Mouse (Mus musculus) heart, adult 8-10 months (tissue): ENCODE measurements at regions not wholly inside any gene's neighbourhood (a gene's known extent, or its start where the extent isn't known, plus 50 kb on each side); places are given as distances from the start of the nearest gene placed in this dataset.

ENCODE experiments used
- DNase-seq: peaks from one replicate; pipeline ENCODE4 v3.0.0; 2022; ENCODE audit warnings: low spot score

GRCm38 (mm10) chr12:49732351-49732750 is 347.4 kb downstream of the Gm43517 start:
- DNase-seq = no peak

GRCm38 (mm10) chr12:49737100-49737499 is 352.1 kb downstream of the Gm43517 start:
- DNase-seq = no peak

GRCm38 (mm10) chr12:49739960-49740740 is 355.2 kb downstream of the Gm43517 start:
- DNase-seq = no peak

GRCm38 (mm10) chr12:49743402-49743801 is 358.4 kb downstream of the Gm43517 start:
- no peak for DNase-seq

GRCm38 (mm10) chr12:49747081-49747480 is 362.1 kb downstream of the Gm43517 start:
- no peak for DNase-seq

- no peak for DNase-seq
These were observed 373.4 kb downstream of the Gm43517 start for GRCm38 (mm10) chr12:49758391-49758790.

- no peak for DNase-seq
These were observed 379.6 kb downstream of the Gm43517 start for GRCm38 (mm10) chr12:49764541-49764940.

GRCm38 (mm10) chr12:49808341-49808740 is 423.4 kb downstream of the Gm43517 start:
- DNase-seq = no peak

GRCm38 (mm10) chr12:49814653-49815052 is 429.7 kb downstream of the Gm43517 start:
- no peak for DNase-seq

GRCm38 (mm10) chr12:49827769-49828168 is 442.8 kb downstream of the Gm43517 start:
- no peak for DNase-seq

GRCm38 (mm10) chr12:49828553-49828952 is 443.6 kb downstream of the Gm43517 start:
- no peak for DNase-seq

GRCm38 (mm10) chr12:49830665-49831064 is 445.7 kb downstream of the Gm43517 start:
- no peak for DNase-seq

- DNase-seq = no peak
These were observed 447.3 kb downstream of the Gm43517 start for GRCm38 (mm10) chr12:49832118-49832847.

- no peak for DNase-seq
These were observed 451.5 kb downstream of the Gm43517 start for GRCm38 (mm10) chr12:49836282-49837070.

GRCm38 (mm10) chr12:49885507-49885906 is 500.5 kb downstream of the Gm43517 start:
- no peak for DNase-seq

GRCm38 (mm10) chr12:49887246-49887645 is 502.3 kb downstream of the Gm43517 start:
- no peak for DNase-seq

- DNase-seq = no peak
These were observed 512.8 kb downstream of the Gm43517 start for GRCm38 (mm10) chr12:49897768-49898167.

- DNase-seq = no peak
These were observed 530.7 kb downstream of the Gm43517 start for GRCm38 (mm10) chr12:49915691-49916090.

- no peak for DNase-seq
These were observed 536.6 kb downstream of the Gm43517 start for GRCm38 (mm10) chr12:49921608-49922007.

GRCm38 (mm10) chr12:49940818-49941217 is 555.8 kb downstream of the Gm43517 start:
- DNase-seq = no peak

GRCm38 (mm10) chr12:49944911-49945627 is 560.1 kb downstream of the Gm43517 start:
- DNase-seq = no peak
